Mouse (Mus musculus) liver, postnatal 0 days (tissue): ENCODE data around the gene Slc7a7. TPM values are rescaled to one million over a fixed set of nuclear protein-coding genes. Genes with fewer than 3 reads are reported as not detected.
A peak's percentile ranks its signal among the peaks of the same experiment; 100 is the strongest.

Experiments
- ATAC-seq: fragments of 200-750 bp; cut with Nextera tagmentation; 2 replicates; pipeline ENCODE4 v1.8.0; 2017; ENCODE audit warnings: mild to moderate bottlenecking, moderate library complexity
- DNase-seq: peaks from one replicate; pipeline ENCODE4 v3.0.0-alpha.2; 2016
- H3K27ac ChIP-seq: fragments of 300-500 bp; sonication (generic); 2 replicates; pipeline ENCODE4 v1.5.1; 2014; ENCODE audit warnings: antibody characterized with exemption, moderate library complexity, mild to moderate bottlenecking, low read depth
- H3K27me3 ChIP-seq: fragments of 300-500 bp; sonication (generic); 2 replicates; pipeline ENCODE4 v1.6.1; 2014; ENCODE audit warnings: low read length, control low read depth, mixed read lengths; ENCODE audit not compliant: insufficient read depth
- H3K36me3 ChIP-seq: fragments of 300-500 bp; sonication (generic); replicated peaks from 2 replicates; pipeline ENCODE4 v1.6.1; 2014; ENCODE audit warnings: mild to moderate bottlenecking, control low read depth, low read length, moderate library complexity, mixed read lengths; ENCODE audit not compliant: insufficient read depth
- H3K4me1 ChIP-seq: fragments of 300-500 bp; sonication (generic); 2 replicates; pipeline ENCODE4 v1.6.1; 2014; ENCODE audit warnings: antibody characterized with exemption, mild to moderate bottlenecking, control low read depth; ENCODE audit not compliant: insufficient read depth
- H3K4me2 ChIP-seq: fragments of 300-500 bp; sonication (generic); 2 replicates; pipeline ENCODE4 v1.6.1; 2014; ENCODE audit warnings: low read depth, mild to moderate bottlenecking, low read length, moderate library complexity, mixed read lengths
- H3K4me3 ChIP-seq: fragments of 300-500 bp; sonication (generic); 2 replicates; pipeline ENCODE4 v1.5.1; 2014; ENCODE audit warnings: low read depth, low read length
- H3K9ac ChIP-seq: fragments of 300-500 bp; sonication (generic); replicated peaks from 2 replicates; pipeline ENCODE4 v1.6.1; 2014; ENCODE audit warnings: mild to moderate bottlenecking, moderate library complexity
- H3K9me3 ChIP-seq: fragments of 300-500 bp; sonication (generic); 2 replicates; pipeline ENCODE4 v1.6.1; 2016; ENCODE audit warnings: mild to moderate bottlenecking, control low read depth, low read length, mixed read lengths
- CTCF ChIP-seq: sonication (generic); IDR thresholded peaks from 2 replicates; pipeline ENCODE4 v1.5.1; 2016; ENCODE audit warnings: antibody characterized with exemption, low read depth
- EP300 ChIP-seq: IDR thresholded peaks from 2 replicates; pipeline ENCODE4 v1.6.1; 2016; ENCODE audit warnings: antibody characterized with exemption, low read depth, mild to moderate bottlenecking
- WGBS: fragments of 180-500 bp; shearing (Covaris S2); extraction: QIAGEN DNeasy Blood & Tissue Kit; methylation state at CpG from one replicate; pipeline ENCODE4 v1.1.7; 2014; ENCODE audit not compliant: insufficient replicate concordance; 5-methylcytosine and 5-hydroxymethylcytosine counted together
- polyA plus RNA-seq: library from polyadenylated mRNA; unstranded; fragments of >200 nt; fragmentation: Nextera tagmentation; extraction: Ambion mirVana; gene quantifications from 2 replicates; pipeline ENCODE4 v1.2.1, GENCODE M21; 2015

The Slc7a7 gene
- polyA plus RNA-seq, 1 experiment from 2014 or later = 5.1 TPM

DNA sequence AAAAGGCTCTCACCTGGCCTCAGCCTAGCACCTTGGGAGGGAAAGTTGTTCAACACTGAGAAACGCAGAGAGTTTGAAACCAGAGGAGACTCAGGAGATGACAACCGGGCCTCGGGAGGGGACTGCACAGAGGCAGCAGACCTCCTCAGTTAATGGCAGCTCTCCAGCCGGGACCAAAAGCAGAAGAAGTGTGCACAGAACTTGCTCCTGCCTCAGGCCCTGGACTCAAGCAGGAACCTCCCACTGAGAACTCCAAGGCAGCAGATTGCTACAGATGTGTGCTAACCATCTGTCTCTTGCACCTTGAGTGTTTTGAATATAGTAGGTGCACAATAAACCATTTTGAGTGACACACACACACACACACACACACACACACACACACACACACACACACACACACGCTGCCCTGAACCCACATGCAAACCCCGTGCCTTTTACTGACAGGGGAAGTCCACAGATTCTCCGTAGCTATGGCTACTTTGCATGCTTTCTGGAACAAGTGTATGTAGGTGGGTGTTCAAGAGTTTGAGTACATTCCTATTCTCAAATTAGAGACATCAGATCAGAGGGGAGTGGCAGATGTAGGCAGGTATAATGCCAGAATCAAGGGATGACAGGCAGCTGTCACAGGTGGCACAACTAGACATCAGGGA is 19.6 kb downstream of the Slc7a7 start:
- Histone ChIP-seq H3K4me2 (no peak overlapping the region; the same call in 1 of the 2 replicates), H3K27ac (0 out of 2 replicates have a peak overlapping the region, but pooled peaks have one; percentile 31), H3K9me3 (no peaks in the 10 kb centered on the region), H3K4me3 (no peak overlapping the region), H3K9ac (no peak overlapping the region), H3K36me3 (peaks cover 5% of the 10 kb centered on the region; the same call in 1 of the 2 replicates), H3K27me3 (no peaks in the 10 kb centered on the region), H3K4me1 (no peaks in the 10 kb centered on the region)
- TF ChIP-seq CTCF = no peak
- no peak for TF ChIP-seq EP300
- ATAC-seq (no peak), DNase-seq (no peak)
- 56% methylated on average over 7 of the region's 7 CpGs for WGBS

GRCm38 (mm10) chr14:54396685-54397084 is 20.9 kb downstream of the Slc7a7 start:
- 66% methylated on average over 7 of the region's 7 CpGs for WGBS
- DNase-seq (no peak), ATAC-seq (no peak)
- Histone ChIP-seq H3K4me1 (no peaks in the 10 kb centered on the region), H3K9me3 (no peaks in the 10 kb centered on the region), H3K27me3 (no peaks in the 10 kb centered on the region), H3K4me2 (no peak overlapping the region), H3K36me3 (no peaks in the 10 kb centered on the region; the same call in 1 of the 2 replicates), H3K9ac (no peak overlapping the region), H3K27ac (no peak overlapping the region), H3K4me3 (no peak overlapping the region)
- no peak for TF ChIP-seq EP300
- no peak for TF ChIP-seq CTCF

DNA sequence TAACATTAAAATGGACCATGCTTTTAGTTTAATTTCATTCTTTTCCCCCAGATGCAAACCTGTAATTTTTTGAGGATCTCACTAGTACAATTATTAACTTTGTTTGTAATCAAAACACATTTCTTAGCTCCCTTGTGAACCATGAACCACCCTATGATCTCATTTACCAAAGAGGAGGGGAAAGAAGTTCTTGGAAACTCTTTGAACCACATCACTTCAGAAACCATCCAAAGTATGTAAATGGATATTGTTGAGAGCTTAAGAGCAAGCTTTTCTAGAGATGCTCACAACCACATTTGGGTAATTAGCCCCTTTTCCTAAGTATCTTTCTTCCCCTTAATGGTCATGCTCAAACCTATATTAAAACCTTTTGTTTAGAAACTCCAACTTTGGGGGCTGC is 23.3 kb downstream of the Slc7a7 start:
- DNase-seq (no peak), ATAC-seq (no peak)
- Histone ChIP-seq H3K9me3 (no peaks in the 10 kb centered on the region), H3K4me2 (no peak overlapping the region), H3K36me3 (no peaks in the 10 kb centered on the region; the same call in 1 of the 2 replicates), H3K4me3 (no peak overlapping the region), H3K27ac (no peak overlapping the region), H3K4me1 (no peaks in the 10 kb centered on the region), H3K9ac (no peak overlapping the region), H3K27me3 (no peaks in the 10 kb centered on the region)
- TF ChIP-seq EP300 (no peak), CTCF (no peak)

DNA sequence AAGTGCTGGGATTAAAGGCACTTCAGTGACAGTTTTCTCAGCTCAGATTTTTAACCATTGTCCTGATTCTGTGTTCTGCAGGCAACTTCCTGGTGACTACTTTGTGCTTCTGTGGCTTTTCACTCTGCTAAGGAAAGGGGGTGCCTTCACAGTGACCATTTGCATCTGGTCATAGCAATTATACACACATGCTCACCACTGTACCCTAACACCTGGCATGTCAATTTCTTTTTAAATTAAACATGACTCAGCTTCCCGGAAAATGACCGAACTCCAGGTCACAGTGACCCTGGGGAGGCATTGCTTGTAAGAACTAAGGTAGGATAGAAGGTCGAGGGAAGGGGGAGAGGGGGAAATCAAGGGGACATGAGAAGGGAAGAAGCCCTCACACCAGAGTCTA is 23.8 kb downstream of the Slc7a7 start:
- H3K4me2 ChIP-seq = no peak overlapping the region
- no peak for DNase-seq
- 68% methylated on average over 3 of the region's 3 CpGs for WGBS
- H3K27ac ChIP-seq = no peak overlapping the region
- H3K36me3 ChIP-seq = no peaks in the 10 kb centered on the region; the same call in 1 of the 2 replicates
- no peaks in the 10 kb centered on the region for H3K9me3 ChIP-seq
- H3K27me3 ChIP-seq = no peaks in the 10 kb centered on the region
- no peak for ATAC-seq
- H3K4me1 ChIP-seq = no peaks in the 10 kb centered on the region
- no peak overlapping the region for H3K4me3 ChIP-seq
- TF ChIP-seq CTCF (no peak), EP300 (no peak)
- no peak overlapping the region for H3K9ac ChIP-seq

DNA sequence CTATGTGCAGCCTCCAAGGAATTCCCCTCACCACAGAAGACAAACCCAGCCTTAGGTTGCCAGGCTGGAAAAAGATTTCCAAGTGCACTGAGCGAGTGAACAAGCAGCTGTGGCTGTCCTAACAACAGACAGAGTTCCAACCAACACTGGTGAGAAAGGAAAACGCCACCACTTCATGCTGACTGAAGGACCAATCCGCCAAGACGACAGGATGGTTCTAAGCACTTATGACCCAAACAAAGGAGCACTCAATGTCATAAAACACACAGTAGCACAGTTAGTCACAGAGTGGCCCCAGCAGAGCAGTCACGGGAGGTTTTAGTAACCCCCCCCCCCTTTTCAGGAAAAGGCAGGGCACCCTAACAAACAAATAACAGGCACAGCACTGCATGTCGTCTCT is 26.7 kb downstream of the Slc7a7 start:
- H3K9ac ChIP-seq = no peak overlapping the region
- ATAC-seq = no peak

GRCm38 (mm10) chr14:54387546-54387945 is 30.0 kb downstream of the Slc7a7 start:
- H3K4me1 ChIP-seq = peaks cover 16% of the 10 kb centered on the region
- H3K36me3 ChIP-seq = no peaks in the 10 kb centered on the region
- H3K4me2 ChIP-seq = no peak overlapping the region
- DNase-seq = no peak
- no peaks in the 10 kb centered on the region for H3K9me3 ChIP-seq
- no peak overlapping the region for H3K9ac ChIP-seq
- H3K27ac ChIP-seq = no peak overlapping the region
- no peaks in the 10 kb centered on the region for H3K27me3 ChIP-seq
- H3K4me3 ChIP-seq = no peak overlapping the region
- WGBS = 60% methylated on average over 6 of the region's 6 CpGs
- ATAC-seq = no peak
- no peak for TF ChIP-seq CTCF
- no peak for TF ChIP-seq EP300

More for the DNA sequence above, 26.7 kb downstream of the Slc7a7 start:
- no peak for DNase-seq
- no peaks in the 10 kb centered on the region; the same call in 1 of the 2 replicates for H3K36me3 ChIP-seq
- WGBS = 68% methylated on average over 6 of the region's 6 CpGs
- no peak overlapping the region for H3K4me3 ChIP-seq
- H3K9me3 ChIP-seq = no peaks in the 10 kb centered on the region
- no peak overlapping the region for H3K4me2 ChIP-seq
- H3K27me3 ChIP-seq = no peaks in the 10 kb centered on the region
- no peaks in the 10 kb centered on the region for H3K4me1 ChIP-seq
- TF ChIP-seq EP300 = no peak
- no peak for TF ChIP-seq CTCF
- H3K27ac ChIP-seq = no peak overlapping the region
